Mouse (Mus musculus): ENCODE results near the gene Gm10644.

GRCm38 (mm10) chr8:83976779-83977350 is 21.9 kb upstream of the Gm10644 start:
- no peak for TF ChIP-seq EP300 (optimal IDR thresholded peaks at IDR 0.05)
- TF ChIP-seq CTCF (IDR thresholded peaks at IDR 0.05; ENCODE audit: low read depth) = peak; percentile 49

All from stomach, postnatal 0 days (tissue).